Mouse (Mus musculus): ENCODE data around the gene Isoc2a.
"Not testable (repeated sequence)": the region's sequence is repeated elsewhere in the genome, so short reads cannot be mapped to it uniquely, and the experiment has no call there.

The Isoc2a gene

DNA sequence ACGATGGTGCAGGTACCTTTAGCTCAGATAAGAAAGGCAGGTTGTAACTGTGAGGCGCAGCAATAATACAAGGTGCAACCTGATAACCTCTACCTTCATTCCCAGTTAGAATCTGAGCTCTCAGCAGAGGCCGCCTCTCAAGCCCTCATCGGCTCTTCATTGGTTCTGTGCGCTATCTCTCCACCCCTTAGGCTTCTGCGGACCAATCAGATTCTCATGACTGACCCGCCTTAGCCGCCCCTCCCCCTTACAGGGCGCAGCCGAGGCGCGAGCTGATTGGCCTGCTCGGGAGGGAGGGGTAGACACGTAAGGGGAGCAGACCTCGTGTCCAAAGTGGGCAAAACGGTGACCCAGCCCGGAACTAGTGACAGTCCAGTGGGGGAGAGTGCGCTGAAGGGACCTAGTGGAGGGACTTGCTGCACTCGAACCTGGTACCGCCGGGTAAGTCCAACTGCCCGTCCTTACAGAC, at the start of gene Isoc2a:
TSS of gene Isoc2a (plus strand) at position 401 of the 469 bp plus-strand sequence.
- DNase-seq (ENCODE audit: low spot score in 2 of 2), result peak; percentile 67 to 91

DNA sequence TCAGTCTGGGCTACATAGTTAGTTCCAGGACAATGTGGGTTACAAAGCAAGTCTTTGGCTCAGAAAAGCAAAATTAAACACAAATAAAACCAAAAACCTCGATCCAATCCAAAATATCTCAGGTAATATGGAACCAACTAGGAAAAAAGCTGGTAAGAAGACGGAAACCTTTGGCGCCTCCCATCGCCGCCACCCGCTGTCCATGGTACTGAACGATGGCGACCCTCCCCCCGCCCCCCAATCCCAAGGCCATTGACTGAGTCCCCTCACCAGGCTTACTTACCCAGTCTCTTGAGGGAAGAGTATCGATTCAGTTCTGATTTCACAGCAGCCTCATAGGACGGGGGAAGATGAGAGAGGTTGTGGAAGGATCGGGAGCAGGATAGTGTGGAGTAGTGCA, 46.5 kb upstream of the Isoc2a start:
- no peak for DNase-seq (ENCODE audit: low spot score in 2 of 2)

DNA sequence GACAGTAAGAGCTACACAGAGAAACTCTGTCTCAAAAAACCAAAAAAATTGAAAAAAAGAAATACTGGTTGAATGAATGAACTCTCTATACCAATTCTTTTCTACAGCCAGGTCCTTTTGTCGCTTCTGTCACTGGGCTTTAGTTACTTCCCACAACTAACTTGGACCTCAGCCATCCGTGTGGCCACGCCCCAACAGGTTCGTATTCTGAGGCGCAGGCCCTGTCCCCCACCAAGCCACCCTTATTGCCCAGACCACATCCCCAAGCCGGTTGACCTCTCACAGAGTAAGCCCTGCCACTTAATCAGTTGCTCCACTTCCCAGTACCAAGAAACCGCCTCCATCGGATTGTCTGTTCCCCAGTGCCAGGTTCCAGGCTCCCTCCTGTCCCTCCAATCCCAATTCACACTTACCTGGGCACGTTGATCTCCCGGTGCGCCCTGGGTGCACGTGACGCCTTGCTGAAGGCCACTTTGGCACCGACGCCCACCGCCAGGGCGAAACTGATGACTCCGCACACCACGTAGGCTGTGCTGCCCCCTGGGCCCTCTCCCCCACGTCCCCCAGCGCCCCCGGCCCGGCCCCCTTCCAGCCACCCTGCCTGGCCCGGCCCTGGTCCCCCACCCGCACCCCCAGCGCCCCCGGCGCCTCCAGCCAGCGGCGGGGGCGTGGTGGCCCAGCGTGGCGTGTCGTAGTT, 41.2 kb upstream of the Isoc2a start:
- no peak for DNase-seq (ENCODE audit: low spot score in 2 of 2)

DNA sequence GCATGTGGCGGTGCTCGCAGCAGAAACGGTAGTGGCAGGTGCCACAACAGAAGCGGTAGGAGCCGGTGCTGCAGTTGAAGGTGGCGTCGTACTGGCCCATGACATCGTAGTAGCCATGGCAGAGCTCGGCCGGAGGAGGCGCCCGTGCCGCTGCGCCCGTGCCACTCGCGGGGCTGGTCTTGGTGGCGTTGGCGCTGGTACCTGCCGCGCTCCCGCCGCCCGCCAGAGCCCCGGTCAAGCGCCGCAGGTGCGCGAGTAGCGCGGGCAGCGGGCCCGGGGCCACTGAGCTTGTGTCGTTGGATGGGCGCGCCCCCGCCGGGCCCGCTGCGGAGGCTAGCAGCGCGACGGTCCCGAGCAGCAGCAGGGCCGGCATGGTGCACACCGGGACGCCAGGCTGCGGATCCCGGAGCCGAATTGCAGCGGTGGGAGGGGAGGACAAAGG, 40.6 kb upstream of the Isoc2a start:
- peak; percentile 50 to 55 for DNase-seq (ENCODE audit: low spot score in 2 of 2)

DNA sequence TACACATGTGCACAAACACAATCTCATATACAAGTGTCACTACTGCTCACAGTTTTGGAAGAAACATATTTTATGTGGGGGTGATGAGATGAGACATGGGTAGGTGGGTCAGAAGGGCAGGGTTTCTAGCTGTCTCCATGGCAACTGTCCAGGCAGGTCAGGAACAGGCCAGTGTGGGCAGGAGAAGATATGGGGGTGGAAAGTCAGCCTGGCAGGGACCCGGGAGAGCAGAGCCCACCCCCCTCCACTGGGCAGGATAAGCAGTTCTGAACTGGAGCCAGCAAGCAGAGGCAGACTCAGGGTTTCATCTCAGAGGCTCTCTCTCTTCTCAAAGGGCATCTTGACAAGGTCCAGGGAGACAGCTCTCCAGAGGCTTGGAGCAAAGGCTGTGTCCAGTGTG, 39.3 kb upstream of the Isoc2a start:
- no peak for DNase-seq (ENCODE audit: low spot score in 2 of 2)

DNA sequence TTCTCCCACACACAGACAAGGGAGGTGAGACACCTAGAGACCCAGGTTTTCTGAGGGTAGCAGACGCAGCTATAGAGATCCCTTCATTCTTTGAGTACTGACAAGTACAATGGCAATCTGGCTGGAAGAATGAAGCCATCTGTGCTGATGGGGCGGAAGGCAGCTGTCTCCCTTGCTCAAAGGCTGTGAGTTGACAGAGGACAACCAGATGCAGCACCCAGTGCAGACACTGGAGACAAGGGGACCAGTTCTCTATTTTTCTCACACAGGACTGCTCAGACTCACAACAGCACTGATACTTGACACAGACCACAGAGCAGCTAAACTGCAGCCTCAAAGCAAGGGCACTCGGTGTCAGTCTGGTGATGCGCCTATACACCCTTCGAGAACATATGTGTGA, 34.9 kb upstream of the Isoc2a start:
- no peak for DNase-seq (ENCODE audit: low spot score in 2 of 2)

DNA sequence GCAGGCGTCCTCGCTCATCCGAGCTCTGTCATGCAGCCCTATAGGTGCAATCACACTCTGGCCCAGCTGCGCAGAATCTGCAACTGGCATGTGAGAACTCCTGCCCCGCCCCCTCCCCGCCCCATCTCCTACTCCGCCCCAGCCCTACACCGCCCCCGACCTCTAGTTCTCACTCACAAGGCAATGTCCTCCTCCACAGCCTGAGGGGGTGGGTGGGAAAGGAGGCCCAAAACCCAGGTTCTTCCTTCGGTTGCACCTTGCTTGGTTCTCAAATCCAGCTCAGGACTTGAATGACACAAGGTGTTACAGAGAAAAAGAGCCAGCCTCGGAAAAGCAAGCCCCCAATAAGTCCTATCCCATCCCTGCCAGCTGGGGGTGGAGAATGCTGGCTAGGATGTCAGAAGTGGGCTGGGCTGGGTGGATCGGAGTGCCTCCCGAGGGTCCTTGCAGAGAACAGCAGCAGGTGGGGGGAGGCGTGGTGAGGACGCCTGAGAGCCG, 34.3 kb upstream of the Isoc2a start:
- DNase-seq (ENCODE audit: low spot score in 2 of 2), result no peak

DNA sequence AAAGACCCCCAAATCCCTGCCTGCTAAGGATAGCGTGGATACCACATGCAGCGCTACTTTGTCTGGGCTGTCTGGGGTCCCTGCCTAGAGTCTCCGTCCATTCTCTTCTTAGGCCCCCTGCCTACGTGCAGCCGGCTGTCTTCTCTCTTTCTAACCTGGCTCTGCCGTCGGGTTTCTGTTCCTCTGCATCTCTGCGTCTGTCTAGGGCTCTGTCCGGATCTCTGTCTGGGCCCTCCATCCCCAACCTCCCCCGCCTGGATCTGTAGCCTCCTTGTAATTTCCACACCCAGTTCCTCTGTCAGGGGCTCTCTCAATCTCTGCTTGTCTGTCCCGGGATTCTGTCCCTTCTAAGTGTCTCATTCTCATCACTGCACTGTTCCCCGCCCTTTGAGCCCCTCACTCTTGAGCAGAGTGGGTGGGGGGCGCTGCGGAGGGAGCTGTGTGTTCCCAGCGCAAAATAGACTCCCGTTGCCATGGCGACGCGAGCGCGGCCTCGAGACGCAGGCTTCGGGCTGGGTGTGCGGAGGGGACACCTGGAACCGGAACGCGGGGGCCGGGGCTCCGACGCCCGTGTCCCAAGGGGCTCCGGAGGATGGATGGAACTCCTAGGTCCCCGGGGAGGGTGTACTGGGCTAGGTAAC, 33.2 kb upstream of the Isoc2a start:
- no peak for DNase-seq (ENCODE audit: low spot score in 2 of 2)

DNA sequence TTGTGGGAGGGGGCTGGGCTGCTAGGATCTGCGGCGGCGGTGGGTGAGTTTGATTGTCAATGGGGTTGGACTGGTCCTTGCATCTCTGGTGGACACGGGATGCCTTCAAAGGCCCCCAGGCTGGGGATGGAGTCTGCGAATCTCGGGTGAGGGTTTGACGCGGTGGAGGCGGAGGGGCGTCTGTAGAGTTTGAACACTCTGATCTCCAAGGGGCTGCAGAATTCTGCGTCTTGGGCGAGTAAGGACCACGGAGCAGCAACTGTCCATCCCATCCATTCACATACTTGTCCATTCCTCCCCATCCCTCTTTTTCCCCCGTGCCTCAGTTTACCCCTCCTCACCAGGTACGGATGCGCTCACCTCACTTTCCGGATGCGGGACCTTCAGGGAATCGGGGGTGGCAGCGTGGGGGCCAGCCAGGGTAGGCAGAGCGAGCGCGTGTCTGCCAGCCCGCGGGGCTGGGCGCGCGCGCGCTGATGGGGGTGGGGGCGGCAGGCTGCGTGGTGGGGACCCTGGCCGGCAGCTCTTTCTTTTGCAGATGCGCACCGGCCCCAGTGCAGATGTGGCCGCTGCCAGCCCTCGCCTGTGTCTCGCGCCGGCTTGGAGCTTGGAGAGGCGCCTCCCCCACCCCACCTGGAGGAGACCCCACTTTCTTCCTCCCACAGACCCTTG, 32.6 kb upstream of the Isoc2a start, which contains the start of gene Shisa7:
TSS of gene Shisa7 (minus strand) at position 452 of the 672 bp plus-strand sequence.
- DNase-seq (ENCODE audit: low spot score in 2 of 2), result no peak

DNA sequence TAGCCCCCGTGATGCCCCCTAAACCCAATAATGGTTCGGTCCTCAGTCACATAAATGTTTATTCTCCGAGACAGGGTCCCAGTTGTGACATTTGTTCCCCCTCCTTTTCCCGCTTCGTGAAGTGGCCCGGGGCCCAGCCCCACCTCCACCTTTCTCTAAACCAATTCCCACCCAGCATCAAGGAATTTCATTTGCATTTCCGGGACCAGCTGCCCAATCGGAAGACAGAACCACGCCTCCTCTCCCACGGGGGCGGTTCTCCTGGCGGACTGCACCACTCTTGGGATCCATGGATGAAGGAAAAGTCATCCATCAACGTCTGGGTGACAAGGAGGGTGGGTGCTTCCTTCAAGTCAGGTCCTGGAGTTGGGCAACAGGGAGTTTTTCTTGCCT, 32.0 kb upstream of the Isoc2a start:
- DNase-seq (ENCODE audit: low spot score in 2 of 2), result no peak

DNA sequence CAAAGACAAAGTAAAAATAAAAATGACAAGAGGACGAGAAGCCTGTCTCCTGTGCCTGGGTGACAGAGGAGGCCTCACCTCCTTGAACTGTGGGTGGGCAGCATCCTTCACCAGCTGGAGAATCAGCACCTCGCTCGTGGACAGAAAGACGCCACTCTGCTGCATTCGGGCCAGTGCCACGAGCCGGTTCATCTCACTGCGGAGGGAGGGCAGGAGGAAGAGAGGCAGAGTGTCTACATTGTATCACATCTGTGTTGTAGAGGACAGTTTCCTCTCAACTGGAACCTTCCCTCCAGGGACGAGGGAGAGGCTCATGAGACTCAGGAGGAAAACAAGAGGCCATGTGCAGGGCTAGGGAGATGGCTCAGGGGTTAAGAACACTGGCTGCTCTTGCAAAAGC, 27.6 kb upstream of the Isoc2a start:
- no peak for DNase-seq (ENCODE audit: low spot score in 2 of 2)

DNA sequence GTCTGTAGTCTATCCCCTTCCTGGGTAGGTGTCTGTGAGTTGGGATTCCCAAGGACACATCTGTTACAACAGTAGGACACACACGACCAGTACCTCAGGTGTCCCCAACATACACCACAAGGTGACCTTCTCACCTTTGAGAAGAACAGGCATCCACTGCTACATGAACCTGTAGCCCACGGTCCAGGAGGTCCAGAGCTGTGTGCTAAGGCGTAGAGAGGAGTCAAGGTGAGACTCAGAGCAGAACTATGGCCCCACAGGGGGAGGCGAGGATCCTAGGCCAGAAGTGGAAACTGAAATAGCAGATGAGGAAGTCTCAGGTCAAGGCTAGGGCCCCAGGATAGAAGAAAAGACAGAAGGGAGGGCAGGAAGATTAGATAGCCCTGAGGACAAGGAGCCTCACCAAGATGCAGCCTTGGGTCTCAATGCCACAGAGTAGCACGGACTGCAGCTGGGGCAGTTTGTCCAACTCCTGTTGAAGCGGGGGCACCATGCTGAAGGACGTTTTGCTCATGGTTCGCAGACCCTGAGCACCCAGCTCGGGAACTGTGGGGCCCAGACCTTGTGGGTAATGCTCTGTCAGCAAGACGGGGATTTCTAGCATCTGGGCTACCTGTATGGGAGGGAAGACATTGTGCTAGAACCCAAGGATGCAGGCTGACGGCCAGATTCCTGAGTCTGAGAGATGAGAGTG, 26.2 kb upstream of the Isoc2a start:
- no peak for DNase-seq (ENCODE audit: low spot score in 2 of 2)

DNA sequence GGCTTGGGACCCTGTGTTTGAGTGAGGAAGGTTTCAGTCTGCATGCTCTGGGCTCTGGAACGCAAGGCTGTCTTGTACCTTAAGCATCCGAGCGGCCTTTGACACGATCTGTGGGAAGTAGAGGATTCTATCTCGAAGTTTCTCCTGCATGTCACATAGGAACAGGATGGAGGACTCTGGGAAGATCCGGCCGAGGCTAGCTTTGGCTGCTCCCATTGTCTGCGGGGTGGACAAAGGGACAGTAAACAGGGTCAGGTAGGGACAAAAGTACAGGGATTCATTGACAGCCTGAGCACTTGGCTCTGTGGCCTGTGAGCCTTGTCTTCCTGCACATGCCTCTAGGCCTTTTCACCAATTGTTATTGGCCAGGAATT, 25.7 kb upstream of the Isoc2a start:
- DNase-seq (ENCODE audit: low spot score in 2 of 2), result no peak

DNA sequence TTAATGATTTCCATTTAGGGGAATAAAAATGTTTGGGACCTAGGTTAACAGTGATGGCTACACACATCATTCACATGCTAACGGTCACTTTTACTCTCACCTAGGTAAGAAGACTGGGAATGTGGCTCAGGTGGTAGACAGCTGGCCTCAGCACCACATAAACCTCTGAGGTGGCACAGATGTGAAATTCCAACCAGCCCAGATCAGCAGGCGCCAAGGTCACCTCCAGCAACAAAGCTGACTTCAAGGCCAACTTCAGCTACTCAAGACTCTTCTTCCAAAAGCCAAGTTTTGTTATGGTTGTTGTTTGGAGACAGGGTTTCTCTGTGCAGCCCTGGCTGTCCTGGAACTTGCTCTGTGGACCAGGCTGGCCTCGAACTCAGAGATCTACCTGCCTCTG, 23.3 kb upstream of the Isoc2a start:
- no peak for DNase-seq (ENCODE audit: low spot score in 2 of 2)

DNA sequence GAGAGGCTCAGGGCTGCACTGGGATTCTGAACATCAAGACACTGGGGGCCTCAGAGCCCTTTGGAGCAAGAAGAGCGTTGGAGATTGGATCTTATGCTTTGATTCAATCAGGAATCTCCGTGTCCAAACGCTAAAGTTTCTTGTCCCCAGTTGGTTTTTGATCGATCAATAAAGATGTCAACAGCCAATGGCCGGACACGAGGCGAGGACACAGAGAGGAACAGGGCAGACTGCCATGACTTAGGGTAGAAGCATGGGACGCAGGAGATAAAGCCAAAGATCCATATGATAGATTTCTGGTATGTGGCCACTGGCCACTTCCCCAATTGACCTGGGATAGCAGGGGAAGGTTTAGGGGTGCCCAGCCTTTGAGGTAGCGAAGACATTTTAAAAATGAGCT, 20.4 kb upstream of the Isoc2a start:
- DNase-seq (ENCODE audit: low spot score in 2 of 2), result no peak

DNA sequence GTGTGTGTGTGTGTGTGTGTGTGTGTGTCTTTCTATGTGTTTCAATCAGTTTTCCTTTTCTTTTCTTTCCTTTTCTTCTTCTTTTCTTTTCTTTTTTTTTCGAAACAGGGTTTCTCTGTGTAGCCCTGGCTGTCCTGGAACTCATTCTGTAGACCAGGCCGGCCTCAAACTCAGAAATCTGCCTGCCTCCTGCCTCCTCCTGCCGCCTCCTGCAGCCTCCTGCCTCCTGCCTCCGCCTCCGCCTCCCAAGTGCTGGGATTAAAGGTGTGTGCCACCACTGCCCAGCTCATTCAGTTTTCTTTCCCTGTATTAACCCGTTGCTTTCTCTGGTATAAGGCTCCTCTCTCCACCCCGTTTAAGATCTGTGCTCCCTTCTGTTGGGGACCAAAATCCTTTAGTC, 19.6 kb upstream of the Isoc2a start:
- no peak for DNase-seq (ENCODE audit: low spot score in 2 of 2)

DNA sequence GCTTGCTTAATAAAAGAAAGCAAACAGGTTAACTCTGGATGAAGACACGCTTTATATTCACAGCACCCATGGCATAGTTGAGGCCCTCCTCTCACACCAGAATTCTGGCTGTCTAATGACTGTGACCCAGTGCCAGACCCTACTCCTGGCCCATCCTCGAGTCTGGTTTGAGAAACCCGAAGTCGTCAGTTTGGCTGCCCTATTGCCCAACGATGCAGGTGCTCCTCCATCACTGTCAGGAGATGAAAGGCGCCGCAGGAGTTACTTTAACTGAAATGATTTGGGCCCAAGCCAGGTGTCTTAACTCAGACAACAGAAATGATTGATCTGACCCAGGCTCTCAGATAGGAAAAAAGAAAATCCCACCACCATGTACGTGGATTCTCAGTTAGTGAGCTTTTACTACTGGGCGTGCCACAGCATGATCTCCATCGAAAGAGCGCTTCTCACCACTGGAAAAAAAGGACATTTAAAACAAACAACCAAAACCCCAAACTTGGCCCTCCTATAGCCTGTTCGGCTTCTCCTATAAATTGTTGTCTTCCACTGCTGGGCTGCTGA, 17.5 kb upstream of the Isoc2a start:
- DNase-seq (ENCODE audit: low spot score in 2 of 2), result no peak

DNA sequence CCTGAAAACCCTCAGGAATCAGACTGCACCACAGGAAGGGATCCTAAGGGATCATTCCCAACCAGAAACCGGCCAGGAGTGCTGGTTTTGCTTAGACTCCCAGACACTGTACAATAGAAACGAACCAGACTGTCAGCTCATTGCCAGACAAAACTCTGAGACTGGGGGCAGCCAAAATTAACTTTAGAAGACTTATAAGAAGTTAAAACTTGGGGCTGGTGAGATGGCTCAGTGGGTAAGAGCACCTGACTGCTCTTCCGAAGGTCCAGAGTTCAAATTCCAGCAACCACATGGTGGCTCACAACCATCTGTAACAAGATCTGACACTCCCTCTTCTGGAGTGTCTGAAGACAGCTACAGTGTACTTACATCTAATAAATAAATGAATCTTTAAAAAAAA, 16.0 kb upstream of the Isoc2a start:
- not testable (repeated sequence) for DNase-seq (ENCODE audit: low spot score in 2 of 2)

DNA sequence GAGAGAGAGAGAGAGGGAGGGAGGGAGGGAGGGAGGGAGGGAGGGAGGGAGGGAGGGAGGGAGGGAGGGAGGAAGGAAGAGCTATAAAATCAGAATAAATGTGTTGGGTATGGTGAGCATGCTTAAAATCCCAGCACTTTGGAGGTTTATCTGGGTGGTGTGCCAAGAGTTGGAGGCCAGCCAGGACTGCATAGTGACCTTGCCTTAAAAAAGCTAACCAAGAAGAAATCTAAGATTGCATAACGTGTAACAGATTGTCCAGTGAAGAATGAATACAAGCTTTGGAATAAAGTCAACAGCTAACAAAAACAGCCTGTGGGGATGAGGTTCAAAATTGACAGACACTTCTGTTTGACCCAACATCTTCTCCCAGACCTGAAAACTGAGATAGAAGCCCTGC, 13.9 kb upstream of the Isoc2a start:
- DNase-seq (ENCODE audit: low spot score in 2 of 2), result peak in 1 of 2 experiments; percentile 42

DNA sequence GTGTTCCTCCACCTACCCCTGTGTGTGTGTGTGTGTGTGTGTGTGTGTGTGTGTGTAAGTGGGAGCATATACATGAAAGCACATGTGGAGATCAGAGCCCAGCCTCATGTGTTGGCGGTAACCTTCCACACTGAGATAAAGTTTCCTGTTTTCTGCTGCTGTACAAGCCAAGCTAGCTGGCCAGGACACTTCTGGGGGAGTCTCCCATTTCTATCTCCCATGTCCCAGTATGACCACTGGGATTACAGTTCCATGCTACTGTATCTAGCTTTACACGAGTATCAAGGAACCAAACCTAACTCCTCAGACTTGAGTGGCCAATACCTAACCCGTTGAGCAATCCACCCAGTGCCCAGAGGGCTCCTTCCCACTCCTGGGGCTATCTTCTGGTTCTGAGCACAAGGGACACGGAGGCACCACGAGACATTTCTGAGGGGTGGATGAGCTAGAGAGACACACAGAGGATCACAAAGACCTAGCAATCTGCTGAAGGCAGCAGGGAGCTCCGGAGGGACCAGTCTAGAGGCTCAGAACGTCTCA, 13.3 kb upstream of the Isoc2a start:
- no peak for DNase-seq (ENCODE audit: low spot score in 2 of 2)

DNA sequence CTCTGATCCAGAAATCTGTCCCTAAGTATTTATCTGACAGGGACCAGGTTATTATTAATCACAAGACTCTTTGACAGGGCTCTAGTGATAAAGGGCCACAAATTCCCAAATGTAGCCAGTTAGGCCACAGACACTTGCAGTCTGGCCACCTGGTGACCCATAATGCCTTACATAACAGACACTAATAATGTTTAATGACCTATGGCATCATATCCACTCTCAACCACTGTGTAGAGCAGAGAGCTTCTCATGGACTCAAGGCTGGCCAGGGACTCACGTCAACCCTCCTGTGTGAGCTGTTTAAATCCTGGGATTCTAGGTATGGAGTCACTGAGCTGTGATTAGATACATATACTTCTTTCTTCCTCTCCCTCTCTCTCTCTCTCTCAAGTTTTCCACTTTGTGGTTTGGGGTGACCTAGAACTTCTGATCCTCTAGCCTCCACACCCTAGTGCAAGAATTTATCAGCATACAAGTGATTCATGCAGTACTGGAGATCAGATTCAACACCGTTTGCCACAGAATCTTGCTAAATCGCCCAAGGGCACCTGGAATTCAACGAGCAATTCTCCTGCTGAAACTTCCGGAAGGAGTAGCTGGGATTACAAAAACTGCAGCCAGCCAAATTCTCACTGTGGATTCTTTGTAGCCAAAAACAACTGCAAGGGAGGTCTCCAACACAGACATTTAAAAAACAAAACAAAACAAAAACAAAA, 12.7 kb upstream of the Isoc2a start:
- no peak for DNase-seq (ENCODE audit: low spot score in 2 of 2)
